Mouse (Mus musculus): ENCODE measurements around the gene Cdc42se1.

DNA sequence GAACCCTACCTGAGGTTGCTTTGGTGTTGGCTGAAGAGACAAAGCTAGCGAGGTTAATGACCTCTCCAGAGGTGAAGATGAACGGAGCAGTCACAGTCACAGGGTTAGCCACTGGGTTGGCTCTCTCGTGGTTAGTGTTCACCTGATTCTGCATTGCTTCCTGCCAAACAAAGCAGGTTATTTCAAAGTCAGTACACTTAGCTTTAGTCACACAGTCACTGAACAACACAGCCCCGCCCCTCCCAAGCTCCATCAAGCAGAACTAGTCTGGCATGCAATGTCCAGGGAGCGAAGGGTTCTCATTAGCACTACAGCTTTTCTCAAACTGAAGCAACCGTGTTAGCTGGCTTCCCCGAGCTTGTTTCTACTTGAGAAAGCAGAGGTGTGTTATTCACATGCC is 28.4 kb upstream of the Cdc42se1 start:
- TF ChIP-seq POLR2A (IDR thresholded peaks at IDR 0.05; ENCODE audit: control insufficient read depth in 1 of 2, insufficient read depth in 1 of 2, low read depth in 1 of 2, low read length in 2 of 2, poor library complexity in 1 of 2) (no peak), USF2 (IDR thresholded peaks at IDR 0.05; ENCODE audit: borderline replicate concordance in 1 of 2, insufficient read depth in 1 of 2, low read depth in 1 of 2, low read length in 2 of 2) (no peak), MAX (IDR thresholded peaks at IDR 0.05; ENCODE audit: low read length) (no peak), SMC3 (IDR thresholded peaks at IDR 0.05; ENCODE audit: low read depth, low read length) (no peak)
